Mouse (Mus musculus): ENCODE measurements around the gene Slc1a7.

DNA sequence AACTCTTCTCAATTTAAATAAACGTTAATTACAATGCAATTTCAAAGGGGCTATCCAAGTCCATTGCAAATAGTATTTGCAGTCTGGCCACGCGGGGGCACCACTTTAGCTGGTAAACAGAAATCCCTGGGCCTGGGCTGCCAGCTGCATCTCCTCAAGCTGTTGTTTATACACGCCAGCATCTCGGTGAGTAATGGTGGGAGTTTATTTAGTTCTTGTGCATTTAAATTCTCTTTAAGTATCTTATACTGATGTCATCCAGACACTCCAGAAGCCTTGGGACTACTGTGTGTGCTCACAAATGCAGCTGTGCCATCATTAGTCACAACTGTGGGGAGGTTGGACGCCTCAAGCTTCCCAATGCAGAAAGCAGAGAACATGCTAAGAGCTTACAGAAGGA lies 30.8 kb upstream of the Slc1a7 start:
- TF ChIP-seq CTCF (IDR thresholded peaks at IDR 0.05; ENCODE audit: low read depth), result peak; percentile 64
- no peak for TF ChIP-seq EP300 (IDR thresholded peaks at IDR 0.05; ENCODE audit: low read depth)

Data from heart, postnatal 0 days (tissue).